Mouse (Mus musculus) embryo, embryonic 10 days (tissue): ENCODE data around the gene Atl2.

Source experiments
- DNase-seq: peaks from one replicate; pipeline ENCODE4 v3.0.0-alpha.2; 2015; ENCODE audit warnings: low spot score

The Atl2 gene

GRCm38 (mm10) chr17:79895911-79896423 is at the start of gene Atl2:
TSS of gene Atl2 (minus strand) at chr17:79896123.
- peak; percentile 96 for DNase-seq

DNA sequence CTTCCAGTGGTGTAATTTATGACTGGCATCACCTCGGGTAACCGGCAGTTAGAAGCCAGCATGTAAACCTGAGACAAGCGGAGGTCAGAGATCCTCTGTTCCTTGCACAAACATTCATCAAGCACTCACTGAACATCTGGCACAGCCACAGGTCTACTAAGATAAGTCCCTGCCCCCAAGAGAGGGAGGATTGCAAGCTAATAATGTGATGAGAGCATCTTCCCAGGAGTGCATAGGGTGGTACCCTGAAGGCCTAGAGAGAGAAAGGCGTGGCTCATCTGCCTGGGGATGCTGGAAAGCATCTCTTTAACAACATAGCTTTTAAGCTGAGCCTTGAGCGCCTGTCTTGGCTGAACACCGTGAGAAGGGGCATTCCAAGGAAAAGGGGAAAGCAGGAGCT is 48.9 kb upstream of the Atl2 start:
- DNase-seq, result no peak

DNA sequence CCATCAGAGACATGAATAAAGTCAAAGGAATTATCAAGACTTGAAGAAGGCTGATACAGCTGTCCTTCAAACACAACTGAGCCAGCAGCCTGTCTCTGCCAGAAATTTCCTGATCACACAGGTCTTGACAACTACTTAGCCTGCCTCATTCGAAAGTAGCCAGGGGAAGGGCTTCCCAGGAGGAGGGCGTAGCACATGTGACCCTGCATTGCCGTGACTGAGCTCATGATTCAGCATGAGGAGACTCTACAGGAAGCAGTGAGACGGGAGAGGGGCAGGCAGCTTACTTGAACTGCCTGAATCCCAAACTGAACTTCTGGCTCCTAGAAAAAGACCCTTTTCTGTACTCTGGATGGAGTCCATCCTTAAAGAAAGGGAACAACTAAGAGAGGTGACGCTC is 46.5 kb upstream of the Atl2 start:
- no peak for DNase-seq

DNA sequence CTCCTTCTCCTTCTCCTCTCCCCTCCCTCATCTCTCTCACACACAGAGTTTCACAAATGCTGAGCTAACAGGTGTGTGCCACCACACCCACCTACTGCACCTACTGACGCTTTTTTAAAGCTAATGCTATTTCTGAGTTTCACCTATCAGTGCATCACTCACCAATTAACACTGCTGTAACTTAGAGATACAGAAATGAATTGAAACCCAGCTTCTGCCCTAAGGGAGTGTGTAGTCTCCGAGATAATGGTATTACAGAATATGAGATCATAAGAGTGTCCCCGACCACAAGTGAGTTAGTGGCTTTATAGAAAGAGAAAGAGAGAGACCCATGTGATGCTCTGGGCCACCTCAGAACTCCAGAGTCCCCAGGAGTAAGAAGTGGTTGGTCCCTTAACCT is 43.2 kb upstream of the Atl2 start:
- no peak for DNase-seq

- no peak for DNase-seq
Observed at GRCm38 (mm10) chr17:79937921-79938601, 42.1 kb upstream of the Atl2 start.

- DNase-seq, result no peak
Observed at GRCm38 (mm10) chr17:79934370-79934769, 38.4 kb upstream of the Atl2 start.

DNA sequence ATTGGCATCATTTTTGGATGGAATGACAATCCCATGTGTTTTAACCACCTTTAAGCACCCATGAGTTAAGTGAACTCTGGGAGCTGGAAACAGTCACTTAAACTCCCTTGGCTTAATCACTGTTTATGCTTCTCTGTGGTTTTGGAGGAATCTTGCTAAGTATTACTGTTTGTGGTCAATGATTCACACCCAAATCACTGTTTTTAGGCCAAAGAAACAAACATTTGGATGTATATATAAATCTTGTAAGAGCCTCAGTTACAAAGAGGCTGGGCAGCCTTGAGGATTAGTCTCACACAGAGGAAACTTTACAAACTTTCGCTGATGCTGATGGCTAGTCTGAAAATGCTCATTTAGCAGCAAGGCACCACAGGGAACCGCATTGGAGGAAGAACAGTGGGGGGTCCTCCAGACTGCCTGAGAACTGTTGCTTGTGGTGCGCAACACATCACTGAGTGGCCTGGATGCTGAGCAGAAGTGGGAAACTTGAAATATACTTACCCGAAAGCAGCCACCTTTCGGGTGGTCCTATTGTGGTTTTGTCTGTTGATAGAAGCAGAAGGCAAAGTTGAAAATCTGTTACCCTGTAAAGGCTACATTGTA is 36.9 kb upstream of the Atl2 start:
- DNase-seq, result no peak

- no peak for DNase-seq
Observed at GRCm38 (mm10) chr17:79927110-79927509, 31.2 kb upstream of the Atl2 start.

DNA sequence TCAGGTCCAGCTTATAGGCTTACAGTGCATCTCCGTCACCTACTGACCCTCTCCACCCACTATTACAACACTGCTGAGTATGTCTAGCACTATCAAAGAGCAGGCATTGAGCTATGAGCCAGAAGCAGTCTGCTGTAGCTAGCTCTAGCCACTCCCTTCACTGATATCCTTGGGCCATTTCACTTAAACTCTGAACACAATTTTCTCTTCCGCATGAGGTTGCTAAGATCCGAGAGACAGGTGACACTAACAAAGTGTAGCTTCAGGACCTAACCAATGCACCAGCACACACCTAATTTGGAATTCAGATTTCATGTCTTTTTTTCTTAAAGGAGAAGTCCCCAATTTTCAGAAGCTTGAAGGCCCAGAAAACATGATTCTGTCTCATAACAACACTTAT is 30.6 kb upstream of the Atl2 start:
- no peak for DNase-seq

DNA sequence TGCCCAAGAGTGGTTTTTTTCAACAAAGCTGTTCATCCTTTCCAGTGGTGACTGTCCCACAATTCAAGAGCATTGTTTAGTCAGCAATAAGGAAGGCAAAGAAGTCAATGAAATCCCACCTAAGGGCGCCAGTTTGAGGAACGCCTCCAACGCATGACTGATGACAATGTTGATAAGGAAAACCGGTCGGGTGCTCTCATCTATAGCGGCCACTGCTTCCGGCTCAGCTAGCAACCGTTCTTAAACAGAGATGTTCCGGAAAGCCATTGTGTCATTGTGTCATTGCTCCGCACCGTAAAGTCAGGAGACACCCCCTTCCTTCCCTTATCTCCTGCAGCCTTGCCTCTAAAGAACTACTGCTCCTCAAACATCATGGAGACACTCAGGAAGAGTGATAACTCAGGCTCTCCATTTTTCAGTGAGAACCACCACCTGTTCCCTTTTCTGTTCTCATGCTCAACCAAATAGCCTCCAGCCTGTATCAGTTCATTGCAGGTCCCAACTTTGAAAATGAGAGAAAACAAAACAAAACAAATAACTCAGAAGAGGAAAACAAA is 30.0 kb upstream of the Atl2 start:
- DNase-seq, result no peak

GRCm38 (mm10) chr17:79920355-79920754 is 24.4 kb upstream of the Atl2 start:
- DNase-seq, result no peak

DNA sequence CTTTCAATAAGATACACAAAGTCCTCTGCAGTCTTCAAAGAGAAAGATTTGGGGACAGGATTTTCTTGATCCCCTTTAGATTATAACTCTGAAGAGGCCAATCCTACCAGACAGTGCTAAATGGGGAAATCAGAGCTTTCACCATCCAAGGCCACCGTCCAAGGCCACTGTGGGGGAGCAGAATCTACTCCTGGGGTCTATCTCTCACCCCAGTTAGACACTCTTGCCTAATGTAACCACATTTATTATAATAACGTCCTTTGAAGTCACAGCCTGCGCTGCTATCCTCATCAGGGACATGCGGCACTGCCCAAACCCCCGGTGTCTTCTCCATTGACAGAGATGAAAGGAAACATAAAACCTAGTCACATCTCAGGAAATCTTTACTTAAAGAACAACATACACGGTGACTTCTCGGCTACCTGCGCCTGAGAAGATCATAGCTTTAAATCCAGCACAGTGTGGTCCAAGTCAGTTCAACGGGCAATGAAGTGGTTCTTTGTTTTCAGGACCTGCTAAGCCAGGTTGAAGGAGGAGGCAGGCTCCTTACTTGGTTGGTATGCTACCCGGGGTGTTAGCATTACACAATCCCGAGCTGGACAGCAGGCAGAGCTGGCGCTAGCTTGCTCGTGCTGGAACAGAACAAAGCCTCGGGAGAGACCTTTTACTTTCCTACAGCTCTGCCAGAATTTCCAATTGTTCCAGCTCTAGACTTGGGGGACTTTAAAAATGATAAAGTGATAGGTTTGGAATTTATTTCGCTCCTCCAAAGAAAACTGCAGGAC is 23.8 kb upstream of the Atl2 start:
- DNase-seq, result no peak

DNA sequence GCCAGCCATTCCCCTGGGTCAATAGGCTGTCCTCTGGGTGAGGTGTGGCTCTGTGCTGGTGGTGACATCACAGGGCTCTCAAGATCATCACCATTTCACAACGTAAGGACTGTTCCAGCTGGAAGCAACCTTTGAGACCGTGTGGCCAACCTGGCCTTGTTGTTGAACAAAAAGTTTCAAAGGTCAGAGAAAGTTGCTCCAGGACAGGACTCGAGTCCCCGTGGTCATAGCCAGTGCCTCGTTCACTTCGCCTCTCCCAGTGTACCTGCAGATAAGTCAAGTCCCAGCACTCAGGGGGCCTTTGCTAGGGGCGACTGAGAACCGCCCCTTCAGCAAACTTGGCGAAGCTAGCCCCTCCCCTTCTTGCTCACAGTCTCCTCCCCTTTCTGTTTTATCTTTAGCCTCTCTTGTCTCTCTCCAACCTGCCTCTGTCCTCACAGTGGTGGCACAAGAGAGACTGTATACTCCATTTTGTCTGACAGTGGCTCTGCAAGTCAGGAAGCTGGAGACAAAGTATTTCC is 22.6 kb upstream of the Atl2 start:
- DNase-seq, result no peak

- no peak for DNase-seq
Observed at GRCm38 (mm10) chr17:79916996-79917395, 21.1 kb upstream of the Atl2 start.

- DNase-seq, result no peak
Observed at GRCm38 (mm10) chr17:79912174-79912573, 16.3 kb upstream of the Atl2 start.

DNA sequence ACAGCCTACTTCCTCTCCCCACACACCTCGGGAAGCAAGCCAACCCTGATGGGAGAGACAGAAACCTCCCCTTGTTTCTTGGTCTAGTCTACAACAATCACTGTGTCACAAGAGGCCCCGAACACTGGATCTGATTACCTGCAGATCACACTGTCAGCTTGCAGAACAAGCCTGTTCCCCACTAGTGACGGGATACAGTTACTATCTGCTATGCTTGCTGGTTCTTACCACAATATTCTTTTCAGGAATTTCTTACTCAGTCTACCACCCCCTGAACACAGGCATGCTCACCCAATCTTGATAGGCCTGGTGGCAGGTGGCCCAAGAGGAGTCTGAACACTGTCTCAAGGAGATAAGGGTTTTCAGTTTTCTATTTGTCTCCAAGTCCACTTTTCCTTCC is 15.8 kb upstream of the Atl2 start:
- no peak for DNase-seq

- DNase-seq, result no peak
Observed at GRCm38 (mm10) chr17:79909571-79909970, 13.6 kb upstream of the Atl2 start.

DNA sequence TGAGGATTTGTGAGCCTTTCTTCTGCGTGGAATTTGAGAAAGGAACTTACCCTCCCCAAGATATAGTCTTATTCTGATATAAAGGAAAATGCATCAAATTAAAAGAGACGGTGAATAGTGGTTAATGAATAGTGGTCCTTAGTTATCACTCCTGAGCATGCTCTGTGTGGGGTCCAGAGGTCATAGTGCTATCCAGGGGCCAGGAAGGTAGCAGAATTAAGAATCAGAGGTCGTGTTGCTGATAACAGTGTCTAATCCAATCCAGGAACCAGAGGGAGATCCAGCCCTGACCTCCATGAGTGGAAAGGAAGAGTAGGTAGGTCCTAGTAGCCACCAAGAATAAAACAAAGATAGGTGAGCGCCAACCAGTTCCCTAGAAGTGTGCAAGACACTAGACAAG is 11.8 kb upstream of the Atl2 start:
- DNase-seq, result no peak

GRCm38 (mm10) chr17:79906791-79907494 is 11.0 kb upstream of the Atl2 start:
- DNase-seq, result no peak

GRCm38 (mm10) chr17:79904593-79904992 is 8.7 kb upstream of the Atl2 start:
- no peak for DNase-seq

DNA sequence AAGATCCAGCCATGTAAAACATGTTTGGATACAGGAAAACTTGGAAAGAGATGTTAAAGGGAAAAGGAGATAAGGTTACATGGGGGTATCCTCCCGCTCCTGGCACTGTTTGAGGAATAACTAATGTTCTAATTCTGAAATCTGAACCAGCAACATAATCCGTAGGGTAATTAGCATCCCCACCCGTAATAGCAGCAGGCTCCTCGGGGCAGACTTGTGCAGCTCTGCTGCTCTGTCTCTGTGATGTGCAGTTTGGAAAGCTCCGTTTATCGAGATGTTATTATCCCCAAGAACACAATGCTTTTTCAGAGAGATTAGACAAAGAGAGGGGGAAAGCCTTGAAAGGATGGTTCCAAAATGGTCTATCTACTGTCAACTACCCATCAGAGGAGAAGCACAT is 5.3 kb upstream of the Atl2 start:
- no peak for DNase-seq
